Mouse (Mus musculus) spleen, adult 18-20 months (tissue): ENCODE results near the gene Pcnx2.

ENCODE experiments used
- DNase-seq, 2 experiments: peaks; one replicate each; pipeline ENCODE4 v3.0.0; 2022; ENCODE audit warnings: mixed read lengths in 2 of 2

Pcnx2 gene

DNA sequence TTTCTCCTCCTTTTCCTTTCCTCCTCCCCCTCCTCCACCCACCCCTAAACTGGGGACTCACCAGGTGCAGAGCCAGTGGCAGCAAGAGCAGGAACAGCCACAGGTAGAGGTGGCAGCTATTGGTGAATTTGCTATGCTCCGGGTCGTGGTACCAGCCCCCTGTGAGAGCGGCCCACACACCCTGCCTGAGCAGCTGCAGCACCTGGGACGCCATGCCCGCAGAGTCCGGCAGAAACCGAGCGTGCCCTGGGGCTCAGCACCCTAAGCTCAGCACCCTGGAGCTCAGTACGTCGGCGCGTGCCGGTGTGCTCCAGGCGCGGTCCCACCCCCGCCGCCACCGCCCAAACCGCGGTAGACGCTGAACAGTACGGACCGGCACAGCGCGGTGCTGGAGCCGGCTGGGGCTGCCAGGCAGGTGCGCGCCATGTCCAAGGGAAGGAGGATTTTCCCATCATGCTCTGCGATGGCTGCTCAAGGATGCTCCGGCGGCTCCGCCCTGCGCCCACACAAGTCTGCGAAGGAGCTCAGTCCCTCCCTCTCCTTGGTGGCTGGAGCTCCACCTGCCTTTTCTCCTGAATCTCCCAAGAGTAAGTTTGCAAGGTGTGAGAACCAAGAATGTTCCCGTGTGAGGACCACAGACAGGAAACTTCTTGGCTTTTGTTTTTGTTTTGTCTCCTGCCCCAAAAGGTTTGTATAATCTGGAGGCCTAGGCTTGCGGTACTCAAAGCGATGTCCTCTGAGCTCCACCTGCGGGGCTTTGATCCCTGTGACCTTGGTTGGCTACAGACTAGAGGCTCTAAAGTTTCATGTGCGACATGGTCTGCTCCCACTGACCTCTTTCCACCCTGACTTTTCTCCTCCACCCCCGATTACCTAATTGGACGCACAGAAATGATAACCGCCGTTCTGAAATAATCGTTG is at the start of gene Pcnx2:
Pcnx2 (minus strand) TSS at position 450 of the 921 bp plus-strand sequence.
- DNase-seq = no peak

DNA sequence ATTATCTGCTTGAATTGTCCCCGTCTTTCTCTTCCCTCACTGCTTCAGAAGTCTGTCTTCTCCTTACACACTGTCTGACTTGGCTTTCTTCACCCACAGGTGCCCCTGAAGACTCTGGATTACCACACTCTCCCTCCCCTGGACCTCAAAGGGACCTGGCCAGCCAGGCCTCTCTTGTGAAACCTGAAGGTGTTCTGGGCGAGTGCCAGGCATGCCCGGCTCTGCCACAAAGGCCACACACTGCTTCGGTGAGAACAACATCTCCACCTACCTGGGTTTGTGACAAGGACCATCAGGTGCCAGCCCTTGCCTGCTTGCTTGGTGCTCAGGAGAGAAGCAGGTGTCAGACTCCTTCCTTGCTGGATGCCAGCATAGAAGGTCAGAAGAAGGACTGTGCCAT is 46.4 kb upstream of the Pcnx2 start:
- DNase-seq = no peak

DNA sequence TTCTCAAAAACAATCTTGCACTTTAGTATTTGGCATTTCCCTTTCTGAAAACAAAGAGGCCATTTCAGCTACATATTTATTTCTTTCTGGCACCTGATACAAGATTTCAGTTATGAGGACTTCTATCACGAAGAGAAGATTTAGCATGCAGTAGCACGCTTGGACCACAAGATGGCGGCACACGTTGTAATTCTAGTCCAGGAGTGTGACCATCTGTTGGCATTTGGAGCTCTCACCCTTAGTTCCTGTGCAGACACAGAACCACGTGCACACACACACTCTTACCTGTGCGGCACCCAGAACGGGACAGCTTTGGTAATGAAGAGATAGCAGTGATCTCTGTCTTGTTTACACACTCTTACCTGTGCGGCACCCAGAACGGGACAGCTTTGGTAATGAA is 37.5 kb upstream of the Pcnx2 start:
- peak in 1 of 2 experiments; percentile 28 for DNase-seq

DNA sequence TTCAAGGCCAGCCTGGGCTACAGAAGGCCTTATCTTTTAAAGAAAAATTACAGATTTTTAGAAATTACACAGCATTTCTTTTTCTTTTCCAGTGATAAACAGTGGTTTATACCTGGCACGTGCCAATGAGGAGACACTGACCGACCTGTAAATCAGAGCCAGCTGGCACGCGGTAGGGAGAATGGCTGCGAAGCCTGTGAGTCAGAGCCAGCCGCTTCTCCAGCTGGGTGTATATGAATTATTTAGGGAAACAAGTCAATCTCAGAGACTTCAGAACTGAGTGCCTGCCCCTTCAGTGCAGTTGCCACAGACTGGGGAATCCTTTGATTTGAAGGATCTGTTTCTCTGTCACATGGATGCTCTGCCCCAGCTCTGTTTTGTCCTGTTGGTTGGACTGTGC is 33.7 kb upstream of the Pcnx2 start:
- no peak for DNase-seq

DNA sequence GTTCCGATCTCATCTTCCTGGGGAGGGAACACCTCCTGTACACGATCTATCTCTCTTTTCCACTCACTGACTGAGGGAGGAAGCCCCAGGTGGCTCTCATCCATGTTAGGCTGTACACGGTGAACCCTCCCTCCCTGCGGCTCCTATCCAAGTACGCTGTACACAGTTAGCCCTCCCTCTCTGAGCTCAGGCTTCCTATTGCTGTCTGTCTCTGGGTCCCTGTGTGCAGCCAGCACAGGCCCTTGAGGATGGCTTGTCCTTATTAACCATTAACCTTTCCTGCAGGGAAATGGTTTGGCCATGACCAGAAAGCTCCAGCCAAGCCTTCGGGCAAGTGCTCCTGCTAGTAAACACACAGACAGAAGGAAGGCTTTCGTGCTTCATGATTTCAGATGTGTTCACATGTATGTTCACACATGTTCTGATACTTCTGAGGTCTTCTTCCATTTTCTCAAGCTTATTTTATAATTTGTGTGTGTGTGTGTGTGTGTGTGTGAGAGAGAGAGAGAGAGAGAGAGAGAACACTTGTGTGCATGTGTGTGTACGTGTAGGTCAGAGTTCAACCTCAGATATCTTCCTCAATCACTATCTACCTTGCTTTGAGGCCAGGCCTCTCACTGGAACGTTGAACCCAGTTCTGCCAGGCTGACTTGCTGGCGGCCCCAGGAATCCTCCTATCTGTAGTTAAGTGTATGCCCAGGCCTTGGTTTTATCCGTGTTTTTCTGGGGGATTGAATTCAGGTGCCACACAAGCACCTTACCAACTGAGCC is 32.3 kb upstream of the Pcnx2 start:
- DNase-seq = no peak

DNA sequence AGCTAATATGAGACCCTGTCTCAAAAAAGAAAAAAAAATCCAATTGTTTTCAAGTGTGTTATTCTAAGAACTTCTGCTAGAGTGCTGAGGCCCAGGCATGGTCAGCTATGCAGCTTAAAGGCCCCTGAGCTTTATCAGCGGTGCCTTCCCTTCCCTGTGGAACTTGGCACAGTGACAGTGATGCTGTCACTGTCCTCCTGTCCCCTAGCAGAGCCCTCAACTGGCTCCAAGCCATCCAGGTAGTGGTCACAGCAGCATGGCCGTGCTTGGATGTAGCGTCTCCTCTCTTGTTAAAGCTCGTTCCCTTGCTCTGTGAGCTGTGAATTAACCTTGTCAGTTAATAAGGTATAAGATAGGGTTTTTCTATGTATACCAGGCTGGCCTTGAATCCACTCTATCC is 28.5 kb upstream of the Pcnx2 start:
- no peak for DNase-seq

DNA sequence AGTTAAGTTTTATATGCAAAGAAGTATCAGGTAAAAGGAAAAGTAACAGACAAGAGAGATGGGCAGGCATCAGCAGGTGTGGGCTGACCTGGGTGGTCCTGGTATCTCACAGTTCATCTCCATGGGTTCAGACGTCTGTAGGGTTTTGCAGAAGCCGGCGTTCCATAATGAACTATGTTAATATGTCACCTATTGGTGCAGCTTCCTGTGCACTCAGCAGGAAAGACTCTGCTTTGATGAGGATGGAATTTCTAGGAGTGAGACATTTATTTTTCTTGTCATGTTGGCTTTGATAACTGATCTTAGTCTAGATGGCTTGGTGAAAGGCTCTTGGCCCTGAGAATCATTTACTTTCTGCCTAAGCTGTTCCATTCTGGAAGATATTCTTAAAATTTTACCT is 24.2 kb upstream of the Pcnx2 start:
- no peak for DNase-seq

DNA sequence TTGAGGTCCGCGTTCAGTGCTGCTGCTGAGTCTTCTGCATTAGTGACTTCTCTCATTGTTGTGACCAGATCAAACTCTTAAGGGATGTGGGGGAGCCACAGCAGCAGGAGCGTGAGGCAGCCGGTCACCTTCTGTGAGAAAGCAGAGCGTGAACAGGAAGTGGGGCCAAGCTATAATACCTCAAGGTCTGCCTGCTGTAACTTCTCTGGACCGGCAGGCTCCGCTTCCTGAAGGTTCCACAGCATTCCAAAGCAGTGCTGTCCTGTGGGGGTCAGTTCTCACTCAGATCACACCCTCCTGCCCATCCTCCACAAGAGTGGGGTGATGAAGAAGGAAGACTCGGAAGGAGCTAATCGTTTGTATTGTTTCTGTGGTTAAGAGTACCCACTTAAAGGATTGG is 22.6 kb upstream of the Pcnx2 start:
- no peak for DNase-seq

DNA sequence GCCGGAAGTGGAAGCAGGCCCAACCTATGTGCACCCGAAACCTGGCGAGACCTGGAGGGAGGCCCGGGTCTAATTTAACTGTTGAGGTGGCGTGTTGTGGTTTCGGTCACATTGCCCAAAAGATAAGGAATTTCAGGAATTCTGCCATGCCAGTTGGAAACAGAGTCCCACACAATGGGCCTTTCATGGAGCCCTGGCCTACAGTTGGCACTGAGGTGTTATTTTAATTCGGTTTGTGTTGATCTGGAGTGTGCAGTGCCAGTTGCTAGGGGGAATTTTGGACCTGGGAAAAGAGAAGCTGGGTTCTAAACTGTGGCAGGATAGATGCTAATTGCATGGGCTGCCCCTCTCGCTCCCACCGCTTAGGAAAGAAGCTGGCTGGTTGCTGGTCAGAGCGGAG is 22.2 kb upstream of the Pcnx2 start:
- DNase-seq = no peak

DNA sequence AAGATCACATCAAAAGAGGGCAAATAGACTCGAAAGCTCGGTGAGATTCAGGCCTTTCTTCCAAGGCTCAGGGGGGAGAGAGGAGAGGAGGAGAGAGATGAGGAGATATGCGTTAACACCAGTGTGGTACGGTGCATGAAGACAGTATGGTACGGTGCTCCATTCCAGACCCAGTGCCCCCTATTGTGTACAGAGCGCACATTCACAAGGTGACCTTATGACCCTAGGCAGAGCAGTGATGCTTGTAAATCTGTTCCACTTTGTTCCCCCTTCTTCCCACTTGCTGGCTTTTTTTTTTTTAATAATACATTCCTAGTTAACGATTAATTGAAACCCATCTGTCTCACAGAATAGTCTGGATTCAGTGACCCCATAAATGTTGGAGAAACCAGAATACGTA is 21.4 kb upstream of the Pcnx2 start:
- DNase-seq = no peak

DNA sequence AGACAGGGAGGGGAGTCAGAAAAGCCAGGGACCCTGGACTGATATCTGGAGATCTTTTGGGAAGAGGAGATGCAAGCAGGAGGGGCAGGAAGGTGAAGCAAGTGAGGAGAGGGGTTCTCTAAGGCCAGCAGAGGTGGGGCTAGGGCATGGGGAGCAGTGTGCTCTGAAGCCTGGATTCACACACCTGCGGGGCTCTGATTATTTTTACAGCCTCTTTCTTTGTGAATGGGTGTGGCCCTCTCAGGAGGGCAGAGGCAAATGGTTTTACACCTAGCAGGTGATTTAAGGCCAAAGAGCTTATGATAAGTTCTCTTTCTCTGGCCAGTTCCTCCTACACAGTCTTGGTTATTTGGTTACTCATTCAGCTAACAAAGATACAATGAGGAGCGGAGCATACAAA is 20.6 kb upstream of the Pcnx2 start:
- DNase-seq = no peak

DNA sequence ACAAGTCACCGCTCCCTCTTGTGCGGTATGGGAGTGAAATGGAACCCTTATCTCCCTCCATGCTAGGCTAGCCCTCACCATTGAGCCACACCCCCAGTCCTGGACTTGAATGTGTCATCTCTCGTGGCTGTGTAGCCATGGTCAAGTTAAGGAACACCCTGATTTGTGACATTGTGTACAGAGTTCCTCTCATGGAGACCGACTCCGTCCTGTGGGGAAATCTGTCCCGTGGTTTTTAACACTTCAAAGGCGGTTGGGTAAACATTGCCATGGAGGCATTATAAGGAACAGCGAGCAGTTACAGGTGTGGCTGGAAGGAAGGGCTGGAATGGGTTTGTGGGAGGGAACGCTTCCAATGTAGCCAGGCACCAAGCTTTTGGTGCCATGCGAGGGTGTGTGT is 18.9 kb upstream of the Pcnx2 start:
- no peak for DNase-seq

DNA sequence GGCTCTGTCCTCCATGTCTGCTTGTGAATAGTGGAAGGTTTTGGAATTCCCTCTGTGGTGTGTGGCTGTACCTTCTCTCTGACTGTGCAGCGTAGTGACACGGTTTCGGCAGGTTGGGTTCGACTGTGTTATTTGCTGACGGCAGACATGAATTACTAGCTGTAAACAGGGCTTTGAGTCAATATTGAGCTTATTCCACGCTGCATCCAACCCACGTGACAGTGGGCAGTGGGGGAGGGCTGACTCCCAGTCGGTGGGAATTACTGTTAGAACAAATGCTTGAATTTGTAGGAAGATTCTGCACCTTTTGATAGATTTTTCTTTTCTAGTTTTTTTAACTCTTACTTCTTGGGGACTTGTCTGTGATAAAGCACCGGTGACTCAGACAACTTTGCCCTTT is 16.3 kb upstream of the Pcnx2 start:
- no peak for DNase-seq

DNA sequence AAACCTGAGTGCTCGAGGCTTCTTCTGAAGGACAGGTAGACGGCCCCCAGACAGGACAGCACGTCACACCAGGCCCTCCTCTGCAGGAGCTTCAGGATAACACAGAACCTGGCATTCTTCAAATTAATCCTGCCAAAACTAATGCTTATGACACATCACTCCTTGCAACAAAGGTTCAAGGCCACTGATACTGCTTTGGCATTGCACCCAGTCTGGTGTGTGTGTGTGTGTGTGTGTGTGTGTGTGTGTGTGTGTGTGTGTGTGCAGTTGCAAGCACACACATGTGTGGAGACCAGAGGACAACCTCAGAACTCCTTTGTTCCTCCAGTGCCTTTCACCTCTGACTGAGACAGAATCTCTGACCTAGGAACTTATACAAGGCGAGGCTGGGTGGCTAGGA is 15.1 kb upstream of the Pcnx2 start:
- DNase-seq = no peak

DNA sequence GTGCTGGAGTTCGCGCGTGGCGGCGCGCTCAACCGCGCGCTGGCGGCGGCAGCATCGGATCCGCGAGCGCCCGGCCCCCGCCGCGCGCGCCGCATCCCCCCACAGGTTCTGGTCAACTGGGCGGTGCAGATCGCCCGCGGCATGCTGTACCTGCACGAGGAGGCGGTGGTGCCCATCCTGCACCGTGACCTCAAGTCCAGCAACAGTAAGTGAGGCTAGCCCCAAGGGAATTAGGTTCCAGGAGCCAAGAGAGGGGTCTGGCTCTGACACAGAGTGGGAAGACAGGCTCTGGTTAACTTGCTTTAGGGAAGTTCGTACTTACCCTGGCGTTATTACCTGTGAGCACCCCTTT is 13.1 kb upstream of the Pcnx2 start:
- no peak for DNase-seq

DNA sequence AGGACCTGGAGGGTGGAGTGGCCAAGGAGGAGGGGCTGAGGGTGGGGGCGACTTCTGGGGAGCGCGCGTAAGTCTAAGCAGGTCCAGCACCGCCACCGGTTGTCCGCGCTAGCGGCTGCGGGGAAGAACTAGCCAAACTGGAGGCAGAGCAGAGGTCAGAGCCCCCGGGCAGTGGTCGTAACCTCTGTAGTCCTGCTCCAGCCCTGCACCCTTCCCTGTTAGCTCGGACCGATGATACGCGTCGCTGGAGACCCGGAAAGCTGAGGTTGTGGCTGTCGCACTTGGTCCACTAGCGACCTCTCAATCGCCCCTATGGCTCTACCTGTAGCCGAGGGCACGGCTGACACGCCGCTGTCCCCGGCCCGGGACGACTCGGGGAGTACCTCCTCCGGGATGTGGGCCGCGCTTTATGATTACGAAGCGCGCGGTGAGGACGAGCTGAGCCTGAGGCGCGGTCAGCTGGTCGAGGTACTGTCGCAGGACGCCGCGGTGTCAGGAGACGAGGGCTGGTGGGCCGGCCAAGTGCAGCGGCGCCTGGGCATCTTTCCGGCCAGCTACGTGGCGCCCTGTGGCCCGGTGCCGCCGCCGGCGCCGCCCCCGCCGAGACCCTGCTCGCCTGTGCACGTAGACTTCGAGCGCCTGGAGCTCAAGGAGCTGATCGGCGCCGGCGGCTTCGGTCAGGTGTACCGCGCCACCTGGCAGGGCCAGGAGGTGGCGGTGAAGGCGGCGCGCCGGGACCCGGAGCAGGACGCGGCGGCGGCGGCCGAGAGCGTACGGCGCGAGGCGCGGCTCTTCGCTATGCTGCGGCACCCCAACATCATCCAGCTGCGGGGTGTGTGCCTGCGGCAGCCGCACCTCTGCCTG is 12.5 kb upstream of the Pcnx2 start, which contains the start of gene Map3k21:
Map3k21 (plus strand) TSS at position 86 of the 864 bp plus-strand sequence.
- no peak for DNase-seq

DNA sequence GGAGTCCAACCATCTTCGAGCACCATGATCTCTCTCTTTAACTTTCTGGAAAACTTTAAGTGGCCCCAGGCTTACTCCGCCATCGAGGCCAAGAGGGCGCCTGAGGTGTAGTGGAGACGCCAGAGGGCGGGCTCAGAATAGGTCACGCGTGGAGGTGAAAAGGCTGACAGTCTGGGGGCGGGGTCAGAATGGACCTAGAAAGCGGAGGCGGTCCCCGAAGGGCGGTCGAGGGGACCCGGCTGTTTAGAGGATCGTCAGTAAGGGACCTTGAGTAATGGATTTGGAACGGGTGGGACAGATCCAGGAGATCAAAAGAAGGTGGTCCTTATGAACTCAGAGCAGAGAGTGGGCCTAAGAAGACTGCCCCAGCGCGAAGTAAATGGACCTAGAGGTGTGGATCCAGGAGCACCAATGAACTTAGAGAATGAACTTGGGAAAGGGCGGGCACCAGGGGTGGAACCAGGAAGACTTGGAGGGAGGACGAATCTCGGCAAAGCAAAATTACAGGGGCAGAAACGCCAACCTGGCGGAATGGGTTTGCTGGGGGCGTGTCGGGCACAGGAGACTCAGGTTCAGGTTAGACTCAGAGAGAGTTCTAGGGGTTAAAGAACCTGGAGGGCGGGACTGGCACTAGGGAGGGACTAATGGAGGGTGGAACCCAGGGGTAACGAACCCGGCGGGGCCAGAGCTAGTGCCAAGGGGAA is 11.7 kb upstream of the Pcnx2 start:
- DNase-seq = no peak

DNA sequence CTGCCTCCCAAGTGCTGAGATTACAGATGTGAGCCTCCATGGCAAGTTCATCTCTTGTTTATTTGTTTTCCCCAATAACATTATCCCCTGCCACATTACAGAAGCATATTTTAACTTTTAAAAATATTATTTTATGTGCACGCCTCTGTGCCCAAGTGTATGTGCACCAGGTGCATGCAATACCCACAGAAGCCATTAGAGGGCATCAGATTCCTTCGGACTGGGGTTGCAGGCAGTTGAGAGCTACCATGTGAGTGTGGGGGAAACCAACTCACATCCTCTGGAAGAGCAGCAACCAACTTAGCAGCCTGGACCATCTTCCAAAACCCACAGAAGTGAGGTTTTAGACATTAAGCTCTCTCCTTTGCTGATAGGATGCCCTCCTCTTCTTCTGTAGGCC is 9.2 kb upstream of the Pcnx2 start:
- DNase-seq = no peak

DNA sequence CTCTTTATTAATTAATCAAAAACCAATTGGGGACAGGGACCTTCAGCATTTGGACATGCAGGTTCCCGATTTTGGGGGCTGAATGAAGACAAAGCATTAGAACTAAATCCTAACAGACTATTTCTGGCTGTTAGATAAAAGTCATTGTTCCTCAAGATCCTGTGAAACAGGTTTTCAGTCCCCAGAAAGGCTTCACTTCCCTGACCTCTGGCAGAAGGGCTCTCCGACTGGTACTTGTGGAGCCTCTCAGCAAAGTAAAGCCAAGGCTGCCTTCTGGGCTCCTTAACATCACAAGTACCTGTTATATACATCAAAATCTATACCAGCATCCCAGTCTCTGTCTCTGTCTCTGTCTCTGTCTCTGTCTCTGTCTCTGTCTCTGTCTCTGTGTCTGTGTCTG is 7.2 kb upstream of the Pcnx2 start:
- no peak for DNase-seq

DNA sequence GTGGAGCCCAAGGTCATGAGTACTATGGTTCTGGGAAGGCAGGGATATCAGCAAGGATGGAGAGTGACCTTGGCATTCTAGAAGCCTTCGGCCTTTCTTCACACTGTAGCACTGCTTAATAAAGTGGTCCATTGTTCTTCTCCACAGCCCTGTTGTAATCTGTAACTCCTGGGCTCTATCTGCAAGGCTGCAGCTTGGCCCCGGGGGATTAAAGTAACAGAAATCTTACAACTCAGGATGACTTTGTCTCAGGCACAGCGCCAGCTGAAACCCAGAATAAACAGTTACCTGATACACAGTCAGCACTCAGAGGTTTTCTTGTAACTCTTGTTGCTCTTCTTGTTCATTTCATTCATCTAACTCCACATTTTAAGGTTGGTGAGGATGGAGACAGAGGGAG is 4.4 kb upstream of the Pcnx2 start:
- no peak for DNase-seq

DNA sequence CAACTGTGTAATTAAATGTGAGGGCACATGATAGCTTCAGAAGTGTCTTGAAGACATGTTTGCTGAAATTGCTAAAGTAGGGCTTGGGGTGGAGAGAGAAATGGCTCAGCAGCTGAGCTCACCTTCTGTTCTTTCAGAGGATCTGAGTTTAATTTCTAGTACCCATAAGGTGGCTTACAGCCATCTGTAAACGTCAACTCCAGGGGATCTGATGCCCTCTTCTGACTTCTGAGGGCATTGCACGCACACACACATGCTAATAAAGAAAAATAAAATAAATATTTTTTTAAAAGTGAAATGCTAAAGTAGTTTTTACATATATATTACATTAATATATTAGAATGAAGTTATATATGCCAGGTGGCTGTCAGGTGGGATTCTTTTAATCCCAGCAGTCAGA is 3.0 kb upstream of the Pcnx2 start:
- DNase-seq = no peak

DNA sequence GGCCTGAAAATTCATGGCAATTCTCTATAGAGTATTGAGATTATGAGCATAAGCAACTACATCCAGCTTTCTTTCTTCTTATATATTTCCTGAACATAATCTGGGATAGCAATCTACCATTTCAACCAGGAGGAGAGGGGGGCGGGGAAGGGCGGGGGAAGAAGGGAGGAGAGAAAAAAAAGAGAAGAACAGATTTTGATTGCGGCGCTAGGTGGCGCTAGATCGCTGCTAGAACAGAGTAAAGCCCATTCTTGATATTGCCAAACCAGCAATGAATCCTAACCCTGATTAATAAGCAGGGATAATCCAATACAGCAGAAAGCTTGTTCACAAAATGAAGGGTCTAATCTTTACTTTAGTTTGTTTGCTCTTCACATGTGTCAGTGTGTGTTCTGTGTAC is 782 bp upstream of the Pcnx2 start:
- peak in 1 of 2 experiments; percentile 20 for DNase-seq

DNA sequence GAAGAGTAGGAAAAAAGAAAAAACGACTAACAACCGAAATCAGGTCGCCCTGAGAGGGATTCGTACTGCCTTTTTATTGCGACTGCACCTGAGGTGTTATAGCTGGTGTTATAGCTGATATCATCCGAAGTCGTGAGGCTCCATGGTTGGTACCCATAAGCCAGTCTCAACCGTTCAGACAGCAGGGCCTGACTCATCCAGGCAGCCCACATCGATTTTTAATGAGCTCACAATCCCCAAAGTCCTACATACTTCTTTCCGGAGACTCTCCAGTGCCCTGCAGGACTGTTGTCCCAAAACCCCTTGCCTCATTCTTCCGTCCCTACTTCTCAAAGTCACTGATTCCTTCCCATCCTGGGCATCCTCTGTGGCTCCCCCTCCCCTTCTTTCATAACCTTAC is 729 bp downstream of the Pcnx2 start:
- DNase-seq = no peak
